Mouse (Mus musculus): ENCODE data around the gene Zwint. TPM values are rescaled to one million over a fixed set of nuclear protein-coding genes. Genes with fewer than 3 reads are reported as not detected.

Gene Zwint
- polyA plus RNA-seq, 1 experiment from 2014 or later: 421 TPM

- Histone ChIP-seq H3K27me3 (no peaks in the 10 kb centered on the region), H3K4me1 (no peaks in the 10 kb centered on the region), H3K36me3 (peaks cover 35% of the 10 kb centered on the region), H3K27ac (no peak overlapping the region), H3K4me2 (replicated peaks) (no peak overlapping the region), H3K9me3 (replicated peaks) (no peaks in the 10 kb centered on the region), H3K9ac (no peak overlapping the region), H3K4me3 (no peak overlapping the region)
- WGBS: 89% methylated on average over 1 of the region's 1 CpGs
- ATAC-seq (ENCODE audit: low FRiP score): no peak
Measured at GRCm38 (mm10) chr10:72669086-72669485, 14.4 kb downstream of the Zwint start.

- Histone ChIP-seq H3K4me3 (no peak overlapping the region), H3K9me3 (replicated peaks) (no peaks in the 10 kb centered on the region), H3K4me1 (no peaks in the 10 kb centered on the region), H3K4me2 (replicated peaks) (no peak overlapping the region), H3K36me3 (peaks cover 11% of the 10 kb centered on the region), H3K27me3 (no peaks in the 10 kb centered on the region), H3K27ac (no peak overlapping the region), H3K9ac (no peak overlapping the region)
- no peak for ATAC-seq (ENCODE audit: low FRiP score)
- WGBS: 91% methylated on average over 6 of the region's 6 CpGs
Measured at GRCm38 (mm10) chr10:72675971-72676370, 21.3 kb downstream of the Zwint start.

GRCm38 (mm10) chr10:72676550-72676949 is 21.9 kb downstream of the Zwint start:
- H3K4me2 ChIP-seq (replicated peaks): no peak overlapping the region

GRCm38 (mm10) chr10:72679086-72679485 is 24.4 kb downstream of the Zwint start:
- Histone ChIP-seq H3K9ac (no peak overlapping the region), H3K9me3 (replicated peaks) (no peaks in the 10 kb centered on the region), H3K36me3 (peaks cover 7% of the 10 kb centered on the region), H3K27ac (no peak overlapping the region), H3K4me1 (no peaks in the 10 kb centered on the region), H3K4me2 (replicated peaks) (no peak overlapping the region), H3K4me3 (no peak overlapping the region), H3K27me3 (no peaks in the 10 kb centered on the region)
- no peak for ATAC-seq (ENCODE audit: low FRiP score)
- 86% methylated on average over 4 of the region's 4 CpGs for WGBS

More at GRCm38 (mm10) chr10:72676550-72676949, 21.9 kb downstream of the Zwint start:
- WGBS: 95% methylated on average over 1 of the region's 1 CpGs
- no peaks in the 10 kb centered on the region for H3K9me3 ChIP-seq (replicated peaks)
- H3K9ac ChIP-seq: no peak overlapping the region
- peaks cover 11% of the 10 kb centered on the region for H3K36me3 ChIP-seq
- no peaks in the 10 kb centered on the region for H3K27me3 ChIP-seq
- no peak overlapping the region for H3K27ac ChIP-seq
- no peak overlapping the region for H3K4me3 ChIP-seq
- H3K4me1 ChIP-seq: no peaks in the 10 kb centered on the region
- ATAC-seq (ENCODE audit: low FRiP score): no peak

GRCm38 (mm10) chr10:72701092-72701491 is 46.4 kb downstream of the Zwint start:
- Histone ChIP-seq H3K27me3 (no peaks in the 10 kb centered on the region), H3K36me3 (no peaks in the 10 kb centered on the region), H3K4me2 (replicated peaks) (no peak overlapping the region), H3K9ac (no peak overlapping the region), H3K4me3 (no peak overlapping the region), H3K27ac (no peak overlapping the region), H3K4me1 (no peaks in the 10 kb centered on the region), H3K9me3 (replicated peaks) (no peaks in the 10 kb centered on the region)
- ATAC-seq (ENCODE audit: low FRiP score): no peak
- WGBS: 84% methylated on average over 5 of the region's 5 CpGs

- 68% methylated on average over 2 of the region's 2 CpGs for WGBS
- H3K4me3 ChIP-seq: no peak overlapping the region
- no peak overlapping the region for H3K9ac ChIP-seq
- H3K27me3 ChIP-seq: no peaks in the 10 kb centered on the region
- ATAC-seq (ENCODE audit: low FRiP score): no peak
- H3K9me3 ChIP-seq (replicated peaks): no peaks in the 10 kb centered on the region
- no peak overlapping the region for H3K4me2 ChIP-seq (replicated peaks)
- no peaks in the 10 kb centered on the region for H3K36me3 ChIP-seq
- no peak overlapping the region for H3K27ac ChIP-seq
- H3K4me1 ChIP-seq: no peaks in the 10 kb centered on the region
Measured at GRCm38 (mm10) chr10:72713754-72714153, 59.1 kb downstream of the Zwint start.
